Mouse (Mus musculus): ENCODE measurements around the gene Thtpa. TPM values are rescaled to one million over a fixed set of nuclear protein-coding genes. Genes with fewer than 3 reads are reported as not detected.

Thtpa gene
- 17.4 and 19.9 TPM in 2 replicates for polyA plus RNA-seq (2012; rRNA removed)

DNA sequence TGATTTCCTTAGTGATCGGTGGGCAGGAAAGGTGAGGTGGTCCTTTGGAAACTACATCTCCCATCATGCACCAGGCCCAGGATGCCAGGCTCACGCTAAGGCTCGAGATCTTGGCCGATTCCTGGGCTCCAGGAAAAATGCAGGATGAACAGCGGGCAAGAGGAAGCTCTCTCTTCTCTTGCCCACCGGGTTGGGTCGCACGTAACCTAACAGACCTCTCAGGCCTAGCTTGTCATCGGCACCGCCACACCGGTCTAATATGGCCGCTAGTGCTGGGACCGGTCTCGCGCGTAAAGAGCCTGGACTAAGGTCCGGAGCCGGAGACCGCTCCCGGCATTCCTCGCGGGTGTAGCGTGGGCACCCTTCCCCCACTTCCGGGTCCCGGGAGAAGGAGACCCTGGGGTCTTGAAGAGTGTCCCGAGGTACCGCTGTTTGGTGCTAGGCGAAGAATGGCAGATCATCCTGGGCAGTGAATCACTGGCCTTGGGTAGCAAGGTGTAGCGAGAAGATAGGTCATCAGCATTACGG, at the start of gene Thtpa:
Thtpa (plus strand) TSS at position 81 of the 528 bp plus-strand sequence.

DNA sequence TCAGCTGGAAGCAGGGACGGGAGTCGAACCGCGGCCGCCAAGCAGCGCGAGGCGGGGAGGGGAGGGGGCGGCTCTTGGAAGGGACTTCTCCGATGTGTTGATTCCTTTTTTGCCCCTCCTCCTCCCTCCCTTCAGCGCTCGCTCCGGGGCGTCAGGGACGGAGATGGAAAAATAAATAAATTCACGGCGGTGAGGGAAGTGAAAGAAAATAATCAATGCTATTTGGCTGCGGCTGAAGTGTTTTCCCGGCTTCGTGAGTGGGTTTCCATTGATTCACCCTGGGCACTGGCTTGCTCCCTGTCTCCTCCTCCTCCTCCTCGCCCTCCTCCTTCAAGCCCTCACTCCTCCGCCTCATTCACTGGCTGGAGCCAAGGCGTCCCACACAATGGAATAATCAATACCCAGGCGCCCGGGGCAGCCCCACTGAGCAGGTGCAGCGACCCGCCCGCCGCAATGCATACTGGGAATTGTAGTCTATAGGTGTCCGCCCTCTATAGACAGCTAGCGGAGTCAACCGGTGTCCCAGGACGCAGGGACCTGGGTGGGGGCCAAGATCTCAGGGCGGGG, 2.5 kb upstream of the Thtpa start, which contains the start of gene Zfhx2:
Zfhx2 (minus strand) TSS at position 314 of the 567 bp plus-strand sequence.

DNA sequence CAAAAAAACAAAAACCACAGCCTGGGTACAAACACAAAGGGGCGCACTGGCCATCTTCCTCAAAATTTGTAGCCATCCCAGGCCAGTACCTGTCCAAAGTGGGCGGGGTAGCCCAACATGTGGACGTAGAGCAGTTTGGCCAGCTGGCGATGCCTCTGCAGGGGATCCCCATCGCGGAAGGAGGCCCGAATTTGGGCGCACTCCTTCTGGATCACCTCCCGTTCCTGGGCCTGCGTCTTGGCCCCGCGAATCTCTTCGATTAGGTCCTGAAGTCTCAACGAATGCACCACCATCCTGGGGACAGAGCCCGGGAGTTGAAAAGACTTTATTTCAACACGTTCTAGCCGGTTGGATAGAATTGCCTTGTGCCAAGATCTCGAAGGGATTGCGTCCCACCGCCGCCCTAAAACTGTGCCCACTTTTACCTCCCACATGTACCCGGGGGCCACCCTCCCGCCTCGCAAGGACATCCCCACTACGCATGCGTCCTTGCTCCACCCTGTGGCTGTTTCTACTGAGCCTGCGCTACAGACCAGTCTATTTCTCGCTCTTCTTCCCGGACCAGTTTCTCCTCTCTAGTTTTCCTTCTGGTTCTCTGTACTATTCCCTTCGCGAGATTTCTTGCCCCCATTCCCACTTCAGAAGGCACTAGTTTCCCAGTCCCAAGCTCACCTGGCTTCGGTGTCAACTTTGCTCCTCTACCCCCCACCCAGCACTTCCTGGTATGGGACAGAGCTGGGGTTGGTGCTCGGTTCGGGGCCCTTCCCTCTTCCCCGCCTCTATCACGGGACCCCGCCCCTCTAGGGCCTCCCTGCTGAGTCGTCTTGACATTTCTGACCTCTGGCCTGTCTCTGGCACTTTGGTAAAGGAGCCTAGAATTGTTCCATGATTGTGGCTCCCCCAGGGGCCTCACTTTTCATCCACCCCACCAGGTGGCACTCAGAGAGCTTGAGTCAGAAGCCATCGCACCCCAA, 11.5 kb downstream of the Thtpa start, which contains the start of gene Ap1g2:
Ap1g2 (minus strand) TSS at position 758 of the 974 bp plus-strand sequence.

DNA sequence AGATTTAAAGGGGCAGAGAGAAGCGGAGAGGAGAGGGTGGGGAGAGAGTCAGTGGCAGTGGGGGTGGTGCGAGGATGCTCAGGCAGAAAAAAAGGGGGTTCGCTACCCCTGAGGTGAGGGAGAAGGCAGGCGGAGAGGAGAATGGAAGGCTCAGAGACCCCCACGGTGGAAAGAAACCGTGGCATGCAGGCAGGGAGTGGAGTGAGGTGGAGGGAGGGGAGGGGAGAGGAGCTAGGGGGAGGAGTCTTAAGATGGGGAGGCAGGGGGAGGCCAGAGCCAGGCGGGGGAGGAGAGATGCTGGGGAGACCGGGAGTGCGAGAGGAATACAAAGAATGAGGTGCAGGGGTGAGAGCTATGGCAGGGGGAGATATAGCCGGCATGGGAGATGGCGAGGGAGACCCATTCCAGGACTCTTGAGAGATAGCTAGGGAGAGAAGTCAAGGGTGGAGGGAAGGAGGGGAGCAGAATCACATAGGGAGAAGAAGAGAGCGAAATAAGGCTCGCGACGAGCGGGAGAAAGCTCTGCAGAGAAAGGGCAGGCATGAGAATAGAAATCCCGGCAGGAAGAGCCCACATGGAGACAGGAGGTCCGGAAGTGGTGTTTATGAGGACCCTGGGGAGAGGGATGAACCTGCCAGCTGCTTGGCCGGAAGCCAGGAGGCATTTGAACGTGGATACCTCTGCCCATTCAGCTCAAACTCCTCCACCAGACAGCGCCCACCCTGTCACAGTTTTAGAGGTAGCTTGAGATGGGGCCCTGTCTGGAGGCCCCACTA, 22.0 kb downstream of the Thtpa start, which contains the start of gene Jph4:
Jph4 (minus strand) TSS at position 511 of the 776 bp plus-strand sequence.

Other genes starting within 250 kb of the Thtpa start
- gene Homez, start 223.8 kb upstream of the Thtpa start, polyA plus RNA-seq (2012; rRNA removed), result 8.5 and 9.0 TPM in 2 replicates
- gene Ppp1r3e, start 217.2 kb upstream of the Thtpa start, polyA plus RNA-seq (2012; rRNA removed), result 14.7 and 18.0 TPM in 2 replicates
- 47.4 and 48.0 TPM in 2 replicates for gene Bcl2l2, start 211.4 kb upstream of the Thtpa start, polyA plus RNA-seq (2012; rRNA removed)
- 0.39 and 0.41 TPM in 2 replicates for gene Gm20521, start 211.3 kb upstream of the Thtpa start, polyA plus RNA-seq (2012; rRNA removed)
- gene Pabpn1, start 202.3 kb upstream of the Thtpa start, polyA plus RNA-seq (2012; rRNA removed), result 736 and 777 TPM in 2 replicates
- gene Slc22a17, start 181.7 kb upstream of the Thtpa start, polyA plus RNA-seq (2012; rRNA removed), result 504 and 538 TPM in 2 replicates
- 33.6 and 38.5 TPM in 2 replicates for gene Efs, start 168.7 kb upstream of the Thtpa start, polyA plus RNA-seq (2012; rRNA removed)
- gene Il25, start 162.1 kb upstream of the Thtpa start, polyA plus RNA-seq (2012; rRNA removed), result 0.35 and 0.47 TPM in 2 replicates
- 3.6 and 8.9 TPM in 2 replicates for gene Cmtm5, start 158.5 kb upstream of the Thtpa start, polyA plus RNA-seq (2012; rRNA removed)
- 0.21 and 0.36 TPM in 2 replicates for gene Myh6, start 127.9 kb upstream of the Thtpa start, polyA plus RNA-seq (2012; rRNA removed)
- gene Gm17428, start 117.9 kb upstream of the Thtpa start, polyA plus RNA-seq (2012; rRNA removed), result not detected in 2 replicates
- gene Myh7, start 100.2 kb upstream of the Thtpa start, polyA plus RNA-seq (2012; rRNA removed), result 5.9 and 18.0 TPM in 2 replicates
- gene Ngdn, start 79.3 kb upstream of the Thtpa start, polyA plus RNA-seq (2012; rRNA removed), result 56.3 and 58.2 TPM in 2 replicates
- 16.4 and 19.1 TPM in 2 replicates for gene Zfhx2, start 2.5 kb upstream of the Thtpa start, polyA plus RNA-seq (2012; rRNA removed)
- 15.2 and 17.0 TPM in 2 replicates for gene Ap1g2, start 11.8 kb downstream of the Thtpa start, polyA plus RNA-seq (2012; rRNA removed)
- 123 and 132 TPM in 2 replicates for gene Jph4, start 22.2 kb downstream of the Thtpa start, polyA plus RNA-seq (2012; rRNA removed)
- 0.44 and 1.2 TPM in 2 replicates for gene Dhrs2, start 127.2 kb downstream of the Thtpa start, polyA plus RNA-seq (2012; rRNA removed)